Mouse (Mus musculus) myocyte (in vitro differentiated cells): Measurements from ENCODE around the gene Zfp248.

Experiments
- CEBPB ChIP-seq: IDR thresholded peaks from 2 replicates; pipeline ENCODE4 v1.6.1; 2011; ENCODE audit warnings: mild to moderate bottlenecking, moderate library complexity; ENCODE audit not compliant: poor library complexity, insufficient read depth, severe bottlenecking
- MAX ChIP-seq: IDR thresholded peaks from one replicate; pipeline ENCODE4 v1.6.1; 2011; ENCODE audit warnings: low read depth, mild to moderate bottlenecking, control low read depth
- MYOD1 ChIP-seq, 3 experiments: IDR thresholded peaks; one replicate each; pipeline ENCODE4 v1.6.1; 2011; ENCODE audit warnings: control low read depth in 2 of 3, low read depth in 2 of 3, mild to moderate bottlenecking in 2 of 3, moderate library complexity in 1 of 3; ENCODE audit not compliant: insufficient read length in 2 of 3, control insufficient read depth in 1 of 3
- POLR2A ChIP-seq: IDR thresholded peaks from one replicate; pipeline ENCODE4 v1.6.1; 2011; ENCODE audit warnings: low read depth, mild to moderate bottlenecking, control low read depth, moderate library complexity; ENCODE audit not compliant: insufficient read length
- POLR2AphosphoS2 ChIP-seq: IDR thresholded peaks from one replicate; pipeline ENCODE4 v1.6.1; 2011; ENCODE audit warnings: low read depth, control low read depth; ENCODE audit not compliant: insufficient read length
- TCF3 ChIP-seq: IDR thresholded peaks from one replicate; pipeline ENCODE4 v1.6.1; 2011; ENCODE audit warnings: low read depth, control low read depth; ENCODE audit not compliant: insufficient read length
- USF1 ChIP-seq: IDR thresholded peaks from one replicate; pipeline ENCODE4 v1.6.1; 2011; ENCODE audit warnings: low read depth, mild to moderate bottlenecking, control low read depth, moderate library complexity

DNA sequence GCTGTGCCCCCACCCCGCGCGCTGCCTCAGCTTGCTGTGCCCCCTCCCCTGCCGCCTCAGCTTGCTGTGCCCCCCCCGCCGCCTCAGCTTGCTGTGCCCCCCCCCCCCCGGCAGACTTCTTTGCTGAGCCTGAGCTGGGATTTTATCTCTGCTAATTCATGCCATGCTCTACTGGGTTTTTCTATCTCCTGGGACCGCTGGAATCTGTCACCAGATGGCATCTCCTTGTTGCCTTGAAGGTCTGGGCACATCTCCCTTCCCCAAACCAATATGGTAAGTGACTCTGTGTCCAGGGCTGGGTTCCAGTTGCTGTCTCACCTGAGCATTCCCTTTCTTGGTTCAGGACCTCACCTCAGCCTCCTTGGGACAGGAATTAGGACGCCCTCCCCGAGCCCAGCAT is 77.7 kb downstream of the Zfp248 start:
- TF ChIP-seq POLR2A: no peak
- TF ChIP-seq USF1: no peak
- TF ChIP-seq CEBPB: no peak
- no peak for TF ChIP-seq MAX
- no peak for TF ChIP-seq POLR2AphosphoS2
- TF ChIP-seq MYOD1 (IDR thresholded peaks at IDR 0.05; ENCODE audit: control insufficient read depth in 1 of 3, insufficient read length in 2 of 3, low read depth in 2 of 3): no peak
- no peak for TF ChIP-seq TCF3
